Mouse (Mus musculus) kidney, embryonic 16.5 days (tissue): ENCODE data around the gene Zg16. TPM values are rescaled to one million over a fixed set of nuclear protein-coding genes. Genes with fewer than 3 reads are reported as not detected.

Experiments
- ATAC-seq: fragments of 200-750 bp; cut with Nextera tagmentation; 2 replicates; pipeline ENCODE4 v1.8.0; 2017; ENCODE audit warnings: moderate TSS enrichment; ENCODE audit not compliant: low FRiP score, low TSS enrichment
- H3K27ac ChIP-seq: fragments of 300-500 bp; sonication (generic); 2 replicates; pipeline ENCODE4 v1.5.1; 2014; ENCODE audit warnings: low read length
- H3K27me3 ChIP-seq: fragments of 300-500 bp; sonication (generic); 2 replicates; pipeline ENCODE4 v1.6.1; 2014; ENCODE audit warnings: low read length, control low read depth, mixed read lengths; ENCODE audit not compliant: insufficient read depth
- H3K36me3 ChIP-seq: fragments of 300-500 bp; sonication (generic); 2 replicates; pipeline ENCODE4 v1.6.1; 2014; ENCODE audit warnings: low read length, control low read depth, mixed read lengths; ENCODE audit not compliant: insufficient read depth
- H3K4me1 ChIP-seq: fragments of 300-500 bp; sonication (generic); 2 replicates; pipeline ENCODE4 v1.6.1; 2014; ENCODE audit warnings: low read length, control low read depth, mixed read lengths; ENCODE audit not compliant: insufficient read depth
- H3K4me2 ChIP-seq: fragments of 300-500 bp; sonication (generic); replicated peaks from 2 replicates; pipeline ENCODE4 v1.6.1; 2014; ENCODE audit warnings: low read depth, low read length
- H3K4me3 ChIP-seq: fragments of 300-500 bp; sonication (generic); 2 replicates; pipeline ENCODE4 v1.5.1; 2014; ENCODE audit warnings: mild to moderate bottlenecking, low read length
- H3K9ac ChIP-seq: fragments of 300-500 bp; sonication (generic); replicated peaks from 2 replicates; pipeline ENCODE4 v1.6.1; 2014; ENCODE audit warnings: low read length
- H3K9me3 ChIP-seq: fragments of 300-500 bp; sonication (generic); 2 replicates; pipeline ENCODE4 v1.6.1; 2016; ENCODE audit warnings: low read length, control low read depth
- WGBS: fragments of 180-500 bp; shearing (Covaris S2); extraction: QIAGEN DNeasy Blood & Tissue Kit; methylation state at CpG from one replicate; pipeline ENCODE4 v1.1.7; 2014; 5-methylcytosine and 5-hydroxymethylcytosine counted together
- polyA plus RNA-seq: library from polyadenylated mRNA; unstranded; fragments of >200 nt; fragmentation: Nextera tagmentation; extraction: Ambion mirVana; gene quantifications from 2 replicates; pipeline ENCODE4 v1.2.1, GENCODE M21; 2015

Zg16 gene
- polyA plus RNA-seq, 1 experiment from 2014 or later = not detected

GRCm38 (mm10) chr7:127104560-127105332 is 17.6 kb upstream of the Zg16 start:
- Histone ChIP-seq H3K9ac (peak overlapping the region; percentile 71), H3K4me2 (peak overlapping the region; percentile 61), H3K27ac (no peak overlapping the region), H3K4me1 (no peaks in the 10 kb centered on the region), H3K4me3 (peak overlapping the region; percentile 43), H3K27me3 (no peaks in the 10 kb centered on the region), H3K9me3 (no peaks in the 10 kb centered on the region), H3K36me3 (no peaks in the 10 kb centered on the region)
- 14% methylated on average over 17 of the region's 17 CpGs for WGBS
- peak; percentile 86 for ATAC-seq

- Histone ChIP-seq H3K4me1 (no peaks in the 10 kb centered on the region), H3K9me3 (no peaks in the 10 kb centered on the region), H3K36me3 (no peaks in the 10 kb centered on the region), H3K4me3 (no peak overlapping the region), H3K4me2 (no peak overlapping the region), H3K27me3 (no peaks in the 10 kb centered on the region), H3K9ac (0 out of 2 replicates have a peak overlapping the region, but pooled peaks have one; percentile 22), H3K27ac (no peak overlapping the region)
- WGBS = 67% methylated on average over 6 of the region's 6 CpGs
- ATAC-seq = 0 out of 2 replicates have a peak, but pooled peaks have one; percentile 29
Measured at GRCm38 (mm10) chr7:127103960-127104359, 16.8 kb upstream of the Zg16 start.

GRCm38 (mm10) chr7:127102148-127102547 is 15.0 kb upstream of the Zg16 start:
- H3K27ac ChIP-seq = no peak overlapping the region
- ATAC-seq = no peak
- no peak overlapping the region for H3K4me3 ChIP-seq
- H3K4me1 ChIP-seq = no peaks in the 10 kb centered on the region
- no peaks in the 10 kb centered on the region for H3K27me3 ChIP-seq
- H3K36me3 ChIP-seq = no peaks in the 10 kb centered on the region
- H3K9ac ChIP-seq = no peak overlapping the region
- no peaks in the 10 kb centered on the region for H3K9me3 ChIP-seq
- H3K4me2 ChIP-seq = no peak overlapping the region
- WGBS = 77% methylated on average over 6 of the region's 6 CpGs

GRCm38 (mm10) chr7:127101451-127102016 is 14.4 kb upstream of the Zg16 start:
- H3K4me2 ChIP-seq = no peak overlapping the region
- H3K27me3 ChIP-seq = no peaks in the 10 kb centered on the region
- no peaks in the 10 kb centered on the region for H3K9me3 ChIP-seq
- H3K4me1 ChIP-seq = no peaks in the 10 kb centered on the region
- no peak overlapping the region for H3K4me3 ChIP-seq
- WGBS = 33% methylated on average over 2 of the region's 2 CpGs
- no peak for ATAC-seq
- no peaks in the 10 kb centered on the region for H3K36me3 ChIP-seq
- H3K27ac ChIP-seq = no peak overlapping the region
- H3K9ac ChIP-seq = no peak overlapping the region

- H3K4me1 ChIP-seq = no peaks in the 10 kb centered on the region
- H3K9me3 ChIP-seq = no peaks in the 10 kb centered on the region
- no peak for ATAC-seq
- no peaks in the 10 kb centered on the region for H3K27me3 ChIP-seq
- no peak overlapping the region for H3K27ac ChIP-seq
- no peaks in the 10 kb centered on the region for H3K36me3 ChIP-seq
- no peak overlapping the region for H3K9ac ChIP-seq
- no peak overlapping the region for H3K4me3 ChIP-seq
- WGBS = 82% methylated on average over 4 of the region's 4 CpGs
- no peak overlapping the region for H3K4me2 ChIP-seq
Measured at GRCm38 (mm10) chr7:127099528-127099927, 12.4 kb upstream of the Zg16 start.

- H3K9me3 ChIP-seq = no peaks in the 10 kb centered on the region
- no peak overlapping the region for H3K4me2 ChIP-seq
- 86% methylated on average over 4 of the region's 4 CpGs for WGBS
- no peak overlapping the region for H3K4me3 ChIP-seq
- H3K27ac ChIP-seq = no peak overlapping the region
- no peaks in the 10 kb centered on the region for H3K36me3 ChIP-seq
- no peak overlapping the region for H3K9ac ChIP-seq
- no peak for ATAC-seq
- H3K27me3 ChIP-seq = no peaks in the 10 kb centered on the region
- no peaks in the 10 kb centered on the region for H3K4me1 ChIP-seq
Measured at GRCm38 (mm10) chr7:127098950-127099349, 11.8 kb upstream of the Zg16 start.

GRCm38 (mm10) chr7:127098521-127098920 is 11.4 kb upstream of the Zg16 start:
- Histone ChIP-seq H3K4me2 (no peak overlapping the region), H3K4me3 (no peak overlapping the region), H3K9me3 (no peaks in the 10 kb centered on the region), H3K9ac (no peak overlapping the region), H3K4me1 (no peaks in the 10 kb centered on the region), H3K27me3 (no peaks in the 10 kb centered on the region), H3K36me3 (no peaks in the 10 kb centered on the region), H3K27ac (no peak overlapping the region)
- 84% methylated on average over 5 of the region's 5 CpGs for WGBS
- ATAC-seq = no peak

GRCm38 (mm10) chr7:127096456-127096855 is 9.3 kb upstream of the Zg16 start:
- no peaks in the 10 kb centered on the region for H3K36me3 ChIP-seq
- 74% methylated on average over 7 of the region's 7 CpGs for WGBS
- no peaks in the 10 kb centered on the region for H3K27me3 ChIP-seq
- no peak for ATAC-seq
- no peak overlapping the region for H3K4me3 ChIP-seq
- no peak overlapping the region for H3K9ac ChIP-seq
- no peaks in the 10 kb centered on the region for H3K9me3 ChIP-seq
- no peak overlapping the region for H3K27ac ChIP-seq
- H3K4me2 ChIP-seq = no peak overlapping the region
- H3K4me1 ChIP-seq = peaks cover 4% of the 10 kb centered on the region; the same call in 1 of the 2 replicates

- no peak for ATAC-seq
- Histone ChIP-seq H3K4me2 (no peak overlapping the region), H3K4me3 (no peak overlapping the region), H3K27ac (no peak overlapping the region), H3K36me3 (no peaks in the 10 kb centered on the region), H3K9ac (no peak overlapping the region), H3K4me1 (peaks cover 12% of the 10 kb centered on the region; the same call in 1 of the 2 replicates), H3K9me3 (no peaks in the 10 kb centered on the region), H3K27me3 (no peaks in the 10 kb centered on the region)
- WGBS = 65% methylated on average over 3 of the region's 3 CpGs
Measured at GRCm38 (mm10) chr7:127093914-127094313, 6.8 kb upstream of the Zg16 start.
